Mouse (Mus musculus) heart, embryonic 14.5 days (tissue): ENCODE measurements around the gene Pam. TPM values are rescaled to one million over a fixed set of nuclear protein-coding genes. Genes with fewer than 3 reads are reported as not detected.

Experiments
- ATAC-seq: fragments of 200-750 bp; cut with Nextera tagmentation; 2 replicates; pipeline ENCODE4 v1.8.0; 2017; ENCODE audit warnings: low read depth, moderate TSS enrichment; ENCODE audit not compliant: insufficient number of reproducible peaks, insufficient read depth, low FRiP score
- H3K27ac ChIP-seq, 2 experiments: fragments of 200-500 bp in 1 of 2; fragments of 300-500 bp in 1 of 2; sonication (generic) in 1 of 2; replicated peaks in 1 of 2; 2 replicates each; pipeline ENCODE4 v1.5.1; 2012 to 2014; ENCODE audit warnings: low read depth in 2 of 2, low read length in 2 of 2, control low read depth in 1 of 2, mild to moderate bottlenecking in 1 of 2, mixed read lengths in 1 of 2; ENCODE audit not compliant: control insufficient read depth in 1 of 2, insufficient read depth in 1 of 2
- H3K27me3 ChIP-seq: fragments of 300-500 bp; sonication (generic); 2 replicates; pipeline ENCODE4 v1.6.1; 2014; ENCODE audit warnings: mild to moderate bottlenecking, low read length, control low read depth; ENCODE audit not compliant: control insufficient read depth, insufficient read depth
- H3K36me3 ChIP-seq: fragments of 300-500 bp; sonication (generic); 2 replicates; pipeline ENCODE4 v1.6.1; 2014; ENCODE audit warnings: mild to moderate bottlenecking, control low read depth, low read length, mixed read lengths; ENCODE audit not compliant: control insufficient read depth, insufficient read depth
- H3K4me1 ChIP-seq, 2 experiments: fragments of 200-500 bp in 1 of 2; fragments of 300-500 bp in 1 of 2; sonication (generic) in 1 of 2; 2 replicates each; pipeline ENCODE4 v1.6.1; 2012 to 2014; ENCODE audit warnings: low read length in 2 of 2, control low read depth in 1 of 2, mixed read lengths in 1 of 2; ENCODE audit not compliant: control insufficient read depth in 2 of 2, insufficient read depth in 2 of 2
- H3K4me2 ChIP-seq: fragments of 300-500 bp; sonication (generic); 2 replicates; pipeline ENCODE4 v1.6.1; 2014; ENCODE audit warnings: mild to moderate bottlenecking, low read length
- H3K4me3 ChIP-seq, 2 experiments: fragments of 200-500 bp in 1 of 2; fragments of 300-500 bp in 1 of 2; sonication (generic) in 1 of 2; 2 replicates each; pipeline ENCODE4 v1.5.1; 2012 to 2014; ENCODE audit warnings: low read length in 2 of 2, mild to moderate bottlenecking in 2 of 2, control low read depth in 1 of 2, low read depth in 1 of 2, moderate library complexity in 1 of 2; ENCODE audit not compliant: control insufficient read depth in 1 of 2, insufficient read depth in 1 of 2
- H3K9ac ChIP-seq: fragments of 300-500 bp; sonication (generic); 2 replicates; pipeline ENCODE4 v1.6.1; 2014; ENCODE audit warnings: mild to moderate bottlenecking, low read length
- H3K9me3 ChIP-seq: fragments of 300-500 bp; sonication (generic); 2 replicates; pipeline ENCODE4 v1.6.1; 2016; ENCODE audit warnings: low read length, control low read depth; ENCODE audit not compliant: control insufficient read depth
- WGBS: fragments of 180-500 bp; shearing (Covaris S2); extraction: QIAGEN DNeasy Blood & Tissue Kit; methylation state at CpG from one replicate; pipeline ENCODE4 v1.1.7; 2014; 5-methylcytosine and 5-hydroxymethylcytosine counted together
- polyA plus RNA-seq: library from polyadenylated mRNA; unstranded; fragments of >200 nt; fragmentation: Nextera tagmentation; extraction: Ambion mirVana; gene quantifications from 2 replicates; pipeline ENCODE4 v1.2.1, GENCODE M21; 2014

The Pam gene
- polyA plus RNA-seq, 1 experiment from 2014 or later, result 671 TPM

GRCm38 (mm10) chr1:97900559-97901153, 194.8 kb downstream of the Pam start:
- H3K27me3 ChIP-seq, result no peaks in the 10 kb centered on the region
- no peak overlapping the region for H3K4me2 ChIP-seq
- H3K27ac ChIP-seq, result no peak overlapping the region
- WGBS, result 78% methylated on average over 7 of the region's 7 CpGs
- no peak for ATAC-seq
- H3K4me3 ChIP-seq, result no peak overlapping the region
- no peak overlapping the region for H3K9ac ChIP-seq
- H3K36me3 ChIP-seq, result peaks cover 40% of the 10 kb centered on the region
- H3K4me1 ChIP-seq, result no peaks in the 10 kb centered on the region
- H3K9me3 ChIP-seq, result no peaks in the 10 kb centered on the region

GRCm38 (mm10) chr1:97887511-97887910, 207.9 kb downstream of the Pam start:
- WGBS, result 85% methylated on average over 9 of the region's 9 CpGs

GRCm38 (mm10) chr1:97883498-97883897, 211.9 kb downstream of the Pam start:
- peaks cover 94% of the 10 kb centered on the region for H3K36me3 ChIP-seq
- no peaks in the 10 kb centered on the region for H3K9me3 ChIP-seq
- no peak overlapping the region for H3K27ac ChIP-seq
- H3K4me3 ChIP-seq, result no peak overlapping the region
- H3K9ac ChIP-seq, result no peak overlapping the region
- H3K4me1 ChIP-seq, result no peaks in the 10 kb centered on the region
- H3K4me2 ChIP-seq, result no peak overlapping the region
- ATAC-seq, result no peak
- WGBS, result 85% methylated on average over 7 of the region's 7 CpGs
- H3K27me3 ChIP-seq, result no peaks in the 10 kb centered on the region

More at GRCm38 (mm10) chr1:97887511-97887910, 207.9 kb downstream of the Pam start:
- no peaks in the 10 kb centered on the region for H3K4me1 ChIP-seq
- H3K9me3 ChIP-seq, result no peaks in the 10 kb centered on the region
- H3K27me3 ChIP-seq, result no peaks in the 10 kb centered on the region
- H3K27ac ChIP-seq, result no peak overlapping the region
- H3K9ac ChIP-seq, result no peak overlapping the region
- ATAC-seq, result no peak
- no peak overlapping the region for H3K4me2 ChIP-seq
- no peak overlapping the region for H3K4me3 ChIP-seq
- peaks cover 87% of the 10 kb centered on the region for H3K36me3 ChIP-seq

GRCm38 (mm10) chr1:97877037-97877436, 218.4 kb downstream of the Pam start:
- Histone ChIP-seq H3K36me3 (peaks cover 63% of the 10 kb centered on the region), H3K9me3 (no peaks in the 10 kb centered on the region), H3K4me1 (no peaks in the 10 kb centered on the region), H3K27me3 (no peaks in the 10 kb centered on the region), H3K27ac (no peak overlapping the region), H3K4me2 (no peak overlapping the region), H3K4me3 (no peak overlapping the region), H3K9ac (no peak overlapping the region)
- no peak for ATAC-seq

GRCm38 (mm10) chr1:97873490-97874054, 221.9 kb downstream of the Pam start:
- H3K4me1 ChIP-seq, result no peaks in the 10 kb centered on the region
- 86% methylated on average over 2 of the region's 2 CpGs for WGBS
- peaks cover 33% of the 10 kb centered on the region for H3K36me3 ChIP-seq

GRCm38 (mm10) chr1:97872493-97872892, 223.0 kb downstream of the Pam start:
- WGBS, result 75% methylated on average over 5 of the region's 5 CpGs
- Histone ChIP-seq H3K9me3 (no peaks in the 10 kb centered on the region), H3K4me2 (no peak overlapping the region), H3K9ac (no peak overlapping the region), H3K4me1 (no peaks in the 10 kb centered on the region), H3K4me3 (no peak overlapping the region), H3K36me3 (peaks cover 26% of the 10 kb centered on the region), H3K27me3 (no peaks in the 10 kb centered on the region), H3K27ac (no peak overlapping the region)
- ATAC-seq, result no peak

More at GRCm38 (mm10) chr1:97873490-97874054, 221.9 kb downstream of the Pam start:
- H3K9me3 ChIP-seq, result no peaks in the 10 kb centered on the region
- no peak overlapping the region for H3K4me3 ChIP-seq
- ATAC-seq, result no peak
- no peak overlapping the region for H3K4me2 ChIP-seq
- no peak overlapping the region for H3K9ac ChIP-seq
- H3K27ac ChIP-seq, result no peak overlapping the region
- no peaks in the 10 kb centered on the region for H3K27me3 ChIP-seq

- Histone ChIP-seq H3K9ac (no peak overlapping the region), H3K36me3 (peaks cover 23% of the 10 kb centered on the region), H3K4me3 (no peak overlapping the region), H3K4me1 (no peaks in the 10 kb centered on the region), H3K27me3 (no peaks in the 10 kb centered on the region), H3K9me3 (no peaks in the 10 kb centered on the region), H3K27ac (no peak overlapping the region), H3K4me2 (no peak overlapping the region)
- no peak for ATAC-seq
- 84% methylated on average over 2 of the region's 2 CpGs for WGBS
These were observed 223.4 kb downstream of the Pam start for GRCm38 (mm10) chr1:97872072-97872471.

- H3K9me3 ChIP-seq, result no peaks in the 10 kb centered on the region
- WGBS, result 95% methylated on average over 7 of the region's 7 CpGs
- no peak overlapping the region for H3K4me3 ChIP-seq
- H3K4me2 ChIP-seq, result no peak overlapping the region
- H3K27me3 ChIP-seq, result no peaks in the 10 kb centered on the region
- H3K27ac ChIP-seq, result no peak overlapping the region
- H3K9ac ChIP-seq, result no peak overlapping the region
- no peaks in the 10 kb centered on the region for H3K4me1 ChIP-seq
- ATAC-seq, result no peak
- peaks cover 51% of the 10 kb centered on the region for H3K36me3 ChIP-seq
These were observed 231.3 kb downstream of the Pam start for GRCm38 (mm10) chr1:97864135-97864534.
